Mouse (Mus musculus) neural tube, embryonic 11.5 days (tissue): Measurements from ENCODE around the gene Zfp335. TPM values are rescaled to one million over a fixed set of nuclear protein-coding genes. Genes with fewer than 3 reads are reported as not detected.
A peak's percentile ranks its signal among the peaks of the same experiment; 100 is the strongest.

ENCODE experiments used
- ATAC-seq: fragments of 200-750 bp; cut with Nextera tagmentation; 2 replicates; pipeline ENCODE4 v1.8.0; 2017; ENCODE audit warnings: moderate number of reproducible peaks, mild to moderate bottlenecking, moderate TSS enrichment, moderate library complexity; ENCODE audit not compliant: insufficient read depth, low FRiP score, low TSS enrichment
- DNase-seq: peaks from one replicate; pipeline ENCODE4 v3.0.0-alpha.2; 2015; ENCODE audit warnings: low spot score
- H3K27ac ChIP-seq: fragments of 300-500 bp; sonication (generic); 2 replicates; pipeline ENCODE4 v1.5.1; 2014; ENCODE audit warnings: low read depth, mild to moderate bottlenecking, low read length
- H3K27me3 ChIP-seq: fragments of 300-500 bp; sonication (generic); 2 replicates; pipeline ENCODE4 v1.6.1; 2014; ENCODE audit warnings: mild to moderate bottlenecking, low read length, mixed read lengths; ENCODE audit not compliant: control insufficient read depth, insufficient read depth
- H3K36me3 ChIP-seq: fragments of 300-500 bp; sonication (generic); 2 replicates; pipeline ENCODE4 v1.6.1; 2014; ENCODE audit warnings: mild to moderate bottlenecking, low read length, moderate library complexity, mixed read lengths; ENCODE audit not compliant: control insufficient read depth, insufficient read depth
- H3K4me1 ChIP-seq: fragments of 300-500 bp; sonication (generic); 2 replicates; pipeline ENCODE4 v1.6.1; 2014; ENCODE audit warnings: low read length, mixed read lengths; ENCODE audit not compliant: control insufficient read depth, insufficient read depth
- H3K4me2 ChIP-seq: fragments of 300-500 bp; sonication (generic); 2 replicates; pipeline ENCODE4 v1.6.1; 2014; ENCODE audit warnings: low read depth, mild to moderate bottlenecking, moderate library complexity
- H3K4me3 ChIP-seq: fragments of 300-500 bp; sonication (generic); 2 replicates; pipeline ENCODE4 v1.5.1; 2014; ENCODE audit warnings: low read depth, low read length
- H3K9ac ChIP-seq: fragments of 300-500 bp; sonication (generic); 2 replicates; pipeline ENCODE4 v1.6.1; 2014; ENCODE audit warnings: mild to moderate bottlenecking, low read length
- H3K9me3 ChIP-seq: fragments of 300-500 bp; sonication (generic); 2 replicates; pipeline ENCODE4 v1.6.1; 2016; ENCODE audit warnings: low read length; ENCODE audit not compliant: control insufficient read depth
- WGBS: fragments of 180-500 bp; shearing (Covaris S2); extraction: QIAGEN DNeasy Blood & Tissue Kit; methylation state at CpG from one replicate; pipeline ENCODE4 v1.1.7; 2014; 5-methylcytosine and 5-hydroxymethylcytosine counted together
- polyA plus RNA-seq: library from polyadenylated mRNA; unstranded; fragments of >200 nt; fragmentation: Nextera tagmentation; extraction: Ambion mirVana; gene quantifications from 2 replicates; pipeline ENCODE4 v1.2.1, GENCODE M21; 2014

Zfp335 gene
- polyA plus RNA-seq, 1 experiment from 2014 or later = 13.9 TPM

DNA sequence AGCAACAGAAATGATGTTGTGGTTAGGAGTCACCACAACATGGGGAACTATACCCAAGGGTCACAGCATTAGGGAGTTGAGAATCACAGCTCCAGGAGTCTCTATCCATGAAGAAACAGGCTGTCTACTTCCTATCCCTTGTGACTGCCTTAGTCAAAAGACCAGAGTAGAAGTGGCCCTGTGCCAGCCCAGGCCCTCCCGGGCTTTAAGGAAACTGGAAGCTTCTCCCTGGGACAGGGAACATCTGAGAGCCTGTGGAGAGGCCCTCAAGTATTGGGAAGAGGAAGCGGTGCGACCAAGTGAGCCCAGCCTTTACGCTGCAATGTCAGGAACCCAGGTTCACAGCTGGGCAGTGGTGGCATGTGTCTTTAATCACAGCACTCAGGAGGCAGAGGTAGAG is 24.4 kb upstream of the Zfp335 start:
- no peaks in the 10 kb centered on the region for H3K9me3 ChIP-seq
- no peaks in the 10 kb centered on the region for H3K36me3 ChIP-seq
- ATAC-seq (no peak), DNase-seq (no peak)
- peaks cover 19% of the 10 kb centered on the region for H3K27me3 ChIP-seq
- H3K4me3 ChIP-seq = no peak overlapping the region
- H3K27ac ChIP-seq = no peak overlapping the region
- no peak overlapping the region for H3K9ac ChIP-seq
- peaks cover 19% of the 10 kb centered on the region for H3K4me1 ChIP-seq
- 79% methylated on average over 4 of the region's 4 CpGs for WGBS
- no peak overlapping the region for H3K4me2 ChIP-seq

DNA sequence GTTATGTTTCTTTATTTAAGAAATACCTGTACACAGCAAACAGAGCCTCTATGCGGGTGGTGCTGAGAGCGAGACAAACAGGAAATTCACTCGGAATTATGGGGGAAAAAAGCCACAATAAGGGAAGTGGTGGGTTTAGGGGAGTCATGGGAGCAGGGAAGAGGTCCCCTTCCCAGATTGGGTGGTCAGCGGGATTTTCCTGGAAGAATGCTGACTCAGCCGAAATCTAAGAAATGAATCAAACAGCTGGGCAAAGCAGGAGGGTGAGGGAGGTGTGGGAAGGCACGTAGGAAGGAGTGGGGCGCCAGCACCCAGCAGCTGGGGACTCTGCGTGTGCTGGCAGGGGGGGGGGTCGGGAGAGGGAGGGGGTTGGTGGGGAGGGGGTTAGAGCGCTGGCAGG is 22.0 kb upstream of the Zfp335 start:
- no peak for DNase-seq
- peaks cover 11% of the 10 kb centered on the region for H3K27me3 ChIP-seq
- no peak overlapping the region for H3K9ac ChIP-seq
- H3K36me3 ChIP-seq = no peaks in the 10 kb centered on the region
- H3K4me3 ChIP-seq = no peak overlapping the region
- no peak overlapping the region for H3K4me2 ChIP-seq
- ATAC-seq = no peak
- 53% methylated on average over 10 of the region's 10 CpGs for WGBS
- 0 out of 2 replicates have a peak, but pooled peaks cover 2% of the 10 kb centered on the region for H3K4me1 ChIP-seq
- no peak overlapping the region for H3K27ac ChIP-seq
- no peaks in the 10 kb centered on the region for H3K9me3 ChIP-seq

DNA sequence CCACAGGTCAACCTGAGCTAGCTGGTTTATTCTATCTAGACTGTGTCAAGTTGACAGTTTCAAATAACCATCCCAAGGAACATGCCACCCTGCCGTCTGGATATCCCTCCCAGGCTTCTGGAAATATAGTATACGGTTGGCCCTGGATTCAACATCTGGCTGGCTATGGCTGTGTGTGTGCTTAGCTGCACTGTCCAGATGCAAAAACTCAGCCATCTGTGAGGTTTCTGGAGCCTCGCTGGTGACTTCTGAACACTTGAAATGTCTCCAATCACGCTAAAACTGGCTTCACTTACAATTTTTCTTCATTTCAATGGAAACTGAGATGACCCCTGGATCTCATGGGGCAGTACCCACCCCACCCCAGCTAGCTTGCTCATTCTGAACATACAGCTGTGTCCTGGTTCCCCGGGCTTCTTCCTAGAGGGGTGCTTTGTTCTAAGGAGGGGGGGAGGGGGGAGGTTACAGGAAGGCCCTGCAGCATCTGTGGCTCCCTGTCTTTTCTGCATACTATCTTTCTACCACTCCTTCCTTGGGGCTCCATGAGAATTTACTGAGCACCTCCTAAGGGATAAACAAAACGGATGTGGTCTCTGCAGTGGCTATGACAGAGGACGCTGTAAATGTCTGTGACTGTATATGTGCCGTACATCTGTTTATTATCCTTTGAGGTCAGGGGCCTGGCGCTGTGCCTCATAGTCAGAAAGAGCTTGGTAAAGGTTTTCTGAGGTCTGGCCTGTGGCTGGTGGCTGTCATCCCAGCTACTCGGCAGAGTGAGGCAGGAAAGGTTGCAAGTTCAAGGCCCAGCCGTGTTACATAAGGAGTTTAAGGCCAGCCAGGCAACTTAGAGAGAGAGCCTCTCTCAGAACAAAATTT is 19.4 kb upstream of the Zfp335 start:
- DNase-seq (no peak), ATAC-seq (no peak)
- Histone ChIP-seq H3K4me3 (no peak overlapping the region), H3K9ac (no peak overlapping the region), H3K4me2 (no peak overlapping the region), H3K27me3 (no peaks in the 10 kb centered on the region), H3K36me3 (no peaks in the 10 kb centered on the region), H3K4me1 (no peaks in the 10 kb centered on the region), H3K9me3 (no peaks in the 10 kb centered on the region), H3K27ac (no peak overlapping the region)
- WGBS = 66% methylated on average over 11 of the region's 11 CpGs

DNA sequence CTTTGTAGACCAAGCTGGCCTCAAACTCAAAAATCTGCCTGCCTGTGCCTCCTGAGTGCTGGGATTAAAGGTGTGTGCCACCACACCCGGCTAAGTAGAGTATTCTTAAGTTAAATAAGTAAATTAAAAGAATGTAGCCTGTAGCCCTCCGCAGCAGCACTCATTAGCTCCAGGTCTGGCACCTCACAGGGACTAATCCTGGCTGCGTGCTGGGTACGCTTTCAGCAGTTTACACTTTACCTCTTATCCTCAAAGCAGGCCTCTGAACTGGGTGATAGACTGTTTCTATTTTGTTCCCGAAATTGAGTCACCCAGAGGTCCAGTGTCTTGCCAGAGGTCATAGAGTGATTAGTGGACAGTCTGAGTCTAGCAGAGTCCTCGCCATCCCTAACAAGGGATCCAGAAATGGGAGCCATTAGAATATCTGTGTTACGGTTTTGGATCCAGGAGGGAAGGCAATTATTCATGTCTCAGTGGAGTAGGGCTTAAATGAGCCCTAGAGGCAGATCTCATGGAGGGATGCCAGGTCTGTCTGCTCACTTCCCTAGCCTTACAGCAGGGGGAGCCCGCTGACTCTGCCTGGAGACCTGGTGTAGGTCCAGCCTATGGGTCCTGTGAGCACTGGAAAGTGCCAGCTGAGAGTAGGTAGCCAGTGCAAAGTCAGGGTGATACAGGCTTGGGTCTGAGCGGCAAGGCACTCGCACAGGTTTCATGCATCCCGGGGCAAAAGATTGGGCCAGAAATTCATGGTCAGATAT is 12.7 kb upstream of the Zfp335 start:
- DNase-seq = peak; percentile 80
- no peaks in the 10 kb centered on the region for H3K36me3 ChIP-seq
- no peak overlapping the region for H3K9ac ChIP-seq
- H3K9me3 ChIP-seq = no peaks in the 10 kb centered on the region
- H3K27me3 ChIP-seq = no peaks in the 10 kb centered on the region
- no peak overlapping the region for H3K4me2 ChIP-seq
- WGBS = 40% methylated on average over 11 of the region's 11 CpGs
- no peak overlapping the region for H3K4me3 ChIP-seq
- H3K27ac ChIP-seq = no peak overlapping the region
- 0 out of 2 replicates have a peak, but pooled peaks have one; percentile 61 for ATAC-seq
- peaks cover 14% of the 10 kb centered on the region for H3K4me1 ChIP-seq

DNA sequence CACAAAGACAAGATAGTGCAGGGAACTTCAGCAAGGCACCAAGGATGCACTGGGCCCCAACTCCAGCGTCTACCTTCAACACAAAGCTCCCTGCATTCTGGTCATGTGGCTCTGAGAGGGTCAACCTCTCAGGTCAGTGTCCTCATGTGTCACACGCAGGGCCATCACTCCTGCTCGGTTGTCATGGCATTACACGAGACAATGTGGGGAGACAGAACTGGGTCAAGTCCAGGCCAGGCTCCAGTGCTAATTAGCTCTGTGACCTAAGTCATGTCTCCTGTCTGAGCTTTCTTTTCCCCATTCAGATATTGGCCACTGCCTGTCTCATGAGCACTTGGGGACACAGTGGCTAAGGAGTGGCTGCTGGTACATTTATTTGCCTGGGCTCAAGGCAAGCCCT is 11.7 kb upstream of the Zfp335 start:
- Histone ChIP-seq H3K27ac (no peak overlapping the region), H3K9me3 (no peaks in the 10 kb centered on the region), H3K4me2 (no peak overlapping the region), H3K36me3 (no peaks in the 10 kb centered on the region), H3K27me3 (no peaks in the 10 kb centered on the region), H3K4me3 (no peak overlapping the region), H3K4me1 (peaks cover 14% of the 10 kb centered on the region), H3K9ac (no peak overlapping the region; the same call in 1 of the 2 replicates)
- no peak for DNase-seq
- no peak for ATAC-seq
- 41% methylated on average over 4 of the region's 4 CpGs for WGBS

DNA sequence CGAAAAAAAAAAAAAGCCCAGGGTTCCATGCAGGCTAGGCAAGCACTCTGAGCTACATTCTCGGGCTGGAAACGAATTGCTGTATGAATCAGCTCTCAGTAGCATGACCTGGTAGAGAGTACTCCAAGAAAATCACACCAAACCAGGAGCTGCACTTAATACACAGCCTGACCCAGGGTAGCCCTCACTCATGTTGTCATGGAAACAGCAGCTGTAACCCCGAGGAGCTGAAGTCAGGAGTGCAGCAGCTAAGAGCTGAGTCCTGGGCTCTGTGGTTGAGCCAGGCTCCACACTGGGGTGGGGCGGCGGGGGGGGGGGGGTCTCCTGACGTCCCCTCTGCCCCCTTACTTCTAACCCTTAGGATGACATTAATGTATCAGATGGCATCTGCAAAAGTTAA is 10.4 kb upstream of the Zfp335 start:
- 61% methylated on average over 7 of the region's 7 CpGs for WGBS
- no peak for ATAC-seq

DNA sequence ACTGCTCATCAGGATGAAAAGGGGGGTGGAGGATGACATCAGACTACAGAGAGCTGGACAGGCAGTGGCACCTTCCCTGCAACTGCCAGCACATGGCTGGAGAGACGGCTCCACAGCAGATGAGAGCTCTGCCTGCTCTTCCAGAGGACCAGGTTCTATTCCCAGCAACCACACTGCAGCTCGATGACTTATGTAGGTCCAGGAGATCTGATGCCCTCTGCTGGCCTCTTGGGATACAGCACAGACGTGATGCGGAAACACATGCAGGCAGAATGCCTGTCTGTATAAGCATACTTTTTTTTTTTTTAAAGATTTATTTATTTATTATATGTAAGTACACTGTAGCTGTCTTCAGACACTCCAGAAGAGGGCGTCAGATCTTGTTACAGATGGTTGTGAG is 6.8 kb upstream of the Zfp335 start:
- Histone ChIP-seq H3K27ac (no peak overlapping the region), H3K4me3 (no peak overlapping the region), H3K36me3 (no peaks in the 10 kb centered on the region), H3K4me1 (peaks cover 8% of the 10 kb centered on the region), H3K9ac (no peak overlapping the region), H3K27me3 (no peaks in the 10 kb centered on the region), H3K4me2 (no peak overlapping the region), H3K9me3 (no peaks in the 10 kb centered on the region)
- DNase-seq = no peak
- WGBS = 66% methylated on average over 4 of the region's 5 CpGs
- no peak for ATAC-seq

More for the DNA sequence above, 10.4 kb upstream of the Zfp335 start:
- H3K27ac ChIP-seq = no peak overlapping the region
- no peak overlapping the region for H3K9ac ChIP-seq
- H3K36me3 ChIP-seq = no peaks in the 10 kb centered on the region
- no peak for DNase-seq
- peaks cover 14% of the 10 kb centered on the region for H3K4me1 ChIP-seq
- no peak overlapping the region for H3K4me3 ChIP-seq
- H3K4me2 ChIP-seq = no peak overlapping the region
- H3K9me3 ChIP-seq = no peaks in the 10 kb centered on the region
- H3K27me3 ChIP-seq = no peaks in the 10 kb centered on the region

DNA sequence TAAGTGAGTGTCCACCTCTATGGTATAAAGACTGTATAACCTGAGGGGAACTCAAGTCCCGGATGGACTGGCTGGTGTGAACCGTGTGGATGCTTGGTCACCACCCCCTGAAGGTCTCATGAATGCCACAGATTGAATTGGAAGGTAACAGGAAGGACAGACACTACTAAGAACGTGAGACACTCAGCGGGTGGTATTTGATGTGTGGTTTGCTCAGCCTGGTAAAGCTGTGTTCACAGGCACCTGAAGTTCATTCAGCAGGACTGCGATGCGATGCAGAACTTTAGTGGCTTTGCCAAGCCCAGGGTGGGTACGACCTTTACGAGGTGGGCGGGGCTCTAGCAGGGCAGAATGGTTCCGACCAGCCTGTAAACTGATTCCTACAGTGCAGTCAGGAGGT is 5.8 kb upstream of the Zfp335 start:
- no peaks in the 10 kb centered on the region for H3K36me3 ChIP-seq
- no peak overlapping the region for H3K4me3 ChIP-seq
- no peak overlapping the region for H3K9ac ChIP-seq
- WGBS = 34% methylated on average over 10 of the region's 10 CpGs
- no peak for ATAC-seq
- no peak overlapping the region for H3K4me2 ChIP-seq
- H3K4me1 ChIP-seq = peaks cover 3% of the 10 kb centered on the region; the same call in 1 of the 2 replicates
- H3K9me3 ChIP-seq = no peaks in the 10 kb centered on the region
- H3K27me3 ChIP-seq = no peaks in the 10 kb centered on the region
- DNase-seq = no peak
- no peak overlapping the region for H3K27ac ChIP-seq
